Mouse (Mus musculus): ENCODE results near the gene Tm7sf3. TPM values are rescaled to one million over a fixed set of nuclear protein-coding genes. Genes with fewer than 3 reads are reported as not detected.
"Not testable (repeated sequence)": the region's sequence is repeated elsewhere in the genome, so short reads cannot be mapped to it uniquely, and the experiment has no call there.

Gene Tm7sf3
- polyA plus RNA-seq, 1 experiment, result 6.5 TPM

GRCm38 (mm10) chr6:146576903-146577302, 65.7 kb downstream of the Tm7sf3 start, which contains the start of gene Fgfr1op2:
TSS of gene Fgfr1op2 (plus strand) at chr6:146577203.
- Histone ChIP-seq H3K27me3 (ENCODE audit: control insufficient read depth, insufficient read depth, low read length) (no peaks in the 10 kb centered on the region), H3K4me1 (ENCODE audit: control insufficient read depth, insufficient read depth, low read length) (peaks cover 3% of the 10 kb centered on the region), H3K36me3 (ENCODE audit: control insufficient read depth, insufficient read depth, low read length) (0 out of 2 replicates have a peak, but pooled peaks cover 1% of the 10 kb centered on the region), H3K4me3 (ENCODE audit: control insufficient read depth, low read depth, low read length) (peak within 1 kb of the TSS; percentile 97), H3K27ac (ENCODE audit: control insufficient read depth, insufficient read depth, low read depth, low read length) (peak within 1 kb of the TSS; percentile 99)
- TF ChIP-seq CTCF (IDR thresholded peaks at IDR 0.05; ENCODE audit: control insufficient read depth, insufficient read depth, insufficient replicate concordance, low read depth, low read length) (no peak), POLR2A (IDR thresholded peaks at IDR 0.05; ENCODE audit: control insufficient read depth, low read depth, low read length) (no peak)

DNA sequence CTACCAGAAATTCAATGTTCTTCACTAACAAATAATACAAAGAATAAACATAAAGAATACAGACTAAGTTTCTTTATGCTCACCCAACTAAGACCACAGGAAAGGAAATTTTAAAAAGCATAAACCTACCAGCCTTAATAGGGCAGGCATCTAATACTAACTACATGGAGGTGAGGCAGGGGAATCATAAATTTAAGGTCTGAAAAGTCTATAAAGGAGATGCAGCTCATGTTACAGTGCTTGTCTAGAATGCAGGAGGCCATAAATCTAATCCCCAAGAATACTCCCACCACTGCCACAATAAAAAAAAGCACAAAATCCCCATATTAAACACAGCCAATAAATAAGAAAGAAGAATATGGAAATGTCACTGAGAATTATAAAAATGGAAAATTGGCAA, 70.6 kb downstream of the Tm7sf3 start:
- no peak overlapping the region for H3K4me3 ChIP-seq (ENCODE audit: control insufficient read depth, low read depth, low read length)
- H3K27me3 ChIP-seq (ENCODE audit: control insufficient read depth, insufficient read depth, low read length), result no peaks in the 10 kb centered on the region
- TF ChIP-seq POLR2A (IDR thresholded peaks at IDR 0.05; ENCODE audit: control insufficient read depth, low read depth, low read length) (no peak), CTCF (IDR thresholded peaks at IDR 0.05; ENCODE audit: control insufficient read depth, insufficient read depth, insufficient replicate concordance, low read depth, low read length) (no peak)
- no peaks in the 10 kb centered on the region; the same call in 1 of the 2 replicates for H3K4me1 ChIP-seq (ENCODE audit: control insufficient read depth, insufficient read depth, low read length)
- H3K36me3 ChIP-seq (ENCODE audit: control insufficient read depth, insufficient read depth, low read length), result no peaks in the 10 kb centered on the region
- H3K27ac ChIP-seq (ENCODE audit: control insufficient read depth, insufficient read depth, low read depth, low read length), result no peak overlapping the region

- not testable (repeated sequence) for H3K4me3 ChIP-seq (ENCODE audit: control insufficient read depth, low read depth, low read length); H3K4me1 ChIP-seq (ENCODE audit: control insufficient read depth, insufficient read depth, low read length); H3K27ac ChIP-seq (ENCODE audit: control insufficient read depth, insufficient read depth, low read depth, low read length); H3K36me3 ChIP-seq (ENCODE audit: control insufficient read depth, insufficient read depth, low read length); H3K27me3 ChIP-seq (ENCODE audit: control insufficient read depth, insufficient read depth, low read length)
These were observed 80.2 kb downstream of the Tm7sf3 start for GRCm38 (mm10) chr6:146562461-146562860.

Other genes starting within 250 kb of the Tm7sf3 start
- gene Itpr2, start 140.6 kb downstream of the Tm7sf3 start, polyA plus RNA-seq (2012; rRNA removed), result 5.5 and 6.9 TPM in 2 replicates
- gene Fgfr1op2, start 65.6 kb downstream of the Tm7sf3 start, polyA plus RNA-seq (2012; rRNA removed), result 154 and 181 TPM in 2 replicates
- 34.5 and 41.8 TPM in 2 replicates for gene Ints13, start 65.0 kb downstream of the Tm7sf3 start, polyA plus RNA-seq (2012; rRNA removed)
- 50.0 and 58.3 TPM in 2 replicates for gene Med21, start 277 bp downstream of the Tm7sf3 start, polyA plus RNA-seq (2012; rRNA removed)
- gene Stk38l, start 82.2 kb upstream of the Tm7sf3 start, polyA plus RNA-seq (2012; rRNA removed), result 2.7 and 3.8 TPM in 2 replicates
- gene Arntl2, start 153.2 kb upstream of the Tm7sf3 start, polyA plus RNA-seq (2012; rRNA removed), result 2.7 and 3.0 TPM in 2 replicates
- 299 and 314 TPM in 2 replicates for gene Smco2, start 207.3 kb upstream of the Tm7sf3 start, polyA plus RNA-seq (2012; rRNA removed)
- 9.2 and 10.9 TPM in 2 replicates for gene Ppfibp1, start 245.7 kb upstream of the Tm7sf3 start, polyA plus RNA-seq (2012; rRNA removed)